Mouse (Mus musculus) layer of hippocampus, adult 18-20 months (tissue): Measurements from ENCODE around the gene Entpd5. TPM values are rescaled to one million over a fixed set of nuclear protein-coding genes. Genes with fewer than 3 reads are reported as not detected.
"Not testable (repeated sequence)": the region's sequence is repeated elsewhere in the genome, so short reads cannot be mapped to it uniquely, and the experiment has no call there.

Experiments used
- DNase-seq, 2 experiments: peaks; one replicate each; pipeline ENCODE4 v3.0.0; 2022; ENCODE audit warnings: low spot score in 2 of 2
- total RNA-seq, 2 experiments: library from RNA; stranded (reverse); gene quantifications; 2 replicates each; pipeline ENCODE4 v1.2.3; 2021

Entpd5 gene
- total RNA-seq, 2 experiments from 2014 or later, result 21.5 to 26.1 TPM

- no peak for DNase-seq
Observed at GRCm38 (mm10) chr12:84399663-84400062, 9.2 kb downstream of the Entpd5 start.

- no peak for DNase-seq
Observed at GRCm38 (mm10) chr12:84399135-84399534, 9.7 kb downstream of the Entpd5 start.

GRCm38 (mm10) chr12:84398629-84399028 is 10.2 kb downstream of the Entpd5 start:
- no peak for DNase-seq

GRCm38 (mm10) chr12:84397685-84398084 is 11.1 kb downstream of the Entpd5 start:
- DNase-seq, result no peak

GRCm38 (mm10) chr12:84396947-84397679 is 11.7 kb downstream of the Entpd5 start:
- DNase-seq, result no peak

GRCm38 (mm10) chr12:84393847-84394246 is 15.0 kb downstream of the Entpd5 start:
- no peak for DNase-seq

- no peak for DNase-seq
Observed at GRCm38 (mm10) chr12:84392681-84393080, 16.1 kb downstream of the Entpd5 start.

GRCm38 (mm10) chr12:84390336-84390735 is 18.5 kb downstream of the Entpd5 start:
- DNase-seq, result no peak

- DNase-seq, result no peak
Observed at GRCm38 (mm10) chr12:84388774-84389400, 19.9 kb downstream of the Entpd5 start.

GRCm38 (mm10) chr12:84388097-84388496 is 20.7 kb downstream of the Entpd5 start:
- DNase-seq, result no peak

- no peak for DNase-seq
Observed at GRCm38 (mm10) chr12:84385408-84385807, 23.4 kb downstream of the Entpd5 start.

GRCm38 (mm10) chr12:84384644-84385081 is 24.2 kb downstream of the Entpd5 start:
- peak in 1 of 2 experiments; percentile 10 for DNase-seq

GRCm38 (mm10) chr12:84382369-84382768 is 26.5 kb downstream of the Entpd5 start:
- no peak for DNase-seq

- DNase-seq, result no peak
Observed at GRCm38 (mm10) chr12:84373831-84374481, 34.9 kb downstream of the Entpd5 start.

GRCm38 (mm10) chr12:84371647-84372046 is 37.2 kb downstream of the Entpd5 start:
- no peak for DNase-seq

- no peak for DNase-seq
Observed at GRCm38 (mm10) chr12:84366971-84367370, 41.9 kb downstream of the Entpd5 start.

- DNase-seq, result no peak
Observed at GRCm38 (mm10) chr12:84365137-84365536, 43.7 kb downstream of the Entpd5 start.

- DNase-seq, result no peak
Observed at GRCm38 (mm10) chr12:84364291-84364690, 44.5 kb downstream of the Entpd5 start.

- no peak for DNase-seq
Observed at GRCm38 (mm10) chr12:84362872-84363271, 46.0 kb downstream of the Entpd5 start.

- DNase-seq, result peak; percentile 93 to 98
Observed at GRCm38 (mm10) chr12:84361555-84362489, 47.0 kb downstream of the Entpd5 start, which contains the start of the genes Coq6 and Fam161b. Coq6 (plus strand) TSS chr12:84361657. Fam161b (minus strand) TSS chr12:84361833.

- DNase-seq, result not testable (repeated sequence)
Observed at GRCm38 (mm10) chr12:84358699-84359098, 50.1 kb downstream of the Entpd5 start.
